Mouse (Mus musculus) heart, adult 2 months (tissue): ENCODE data around the gene Zfp119b.

ENCODE experiments used
- EP300 ChIP-seq: fragments of 200-500 bp; IDR thresholded peaks from 2 replicates; pipeline ENCODE4 v1.6.1; 2011; ENCODE audit warnings: low read depth, low read length, control low read depth; ENCODE audit not compliant: insufficient read depth
- POLR2A ChIP-seq: fragments of 200-500 bp; IDR thresholded peaks from 2 replicates; pipeline ENCODE4 v1.6.1; 2011; ENCODE audit warnings: mild to moderate bottlenecking, low read depth, low read length, control low read depth; ENCODE audit not compliant: insufficient read depth

DNA sequence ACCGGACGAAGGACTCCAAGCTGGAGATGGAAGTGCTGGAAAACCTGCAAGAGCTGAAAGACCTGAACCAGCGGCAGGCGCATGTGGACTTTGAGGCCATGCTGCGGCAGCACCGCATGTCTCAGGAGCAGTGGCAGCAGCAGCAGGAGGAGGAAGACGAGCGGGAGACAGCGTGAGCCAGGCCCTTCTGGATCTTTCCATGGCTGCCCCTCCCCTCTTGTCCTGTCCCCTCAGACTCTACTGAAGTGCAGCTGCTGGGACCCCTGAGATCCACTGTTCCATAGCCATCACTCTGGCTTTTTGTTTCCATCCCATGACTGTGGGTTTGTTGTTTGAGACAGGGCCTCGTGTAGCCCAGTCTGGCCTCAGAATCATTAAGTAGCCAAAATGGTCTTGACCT, 15.2 kb upstream of the Zfp119b start:
- TF ChIP-seq EP300 = no peak
- no peak for TF ChIP-seq POLR2A
